Mouse (Mus musculus) heart, postnatal 0 days (tissue): Measurements from ENCODE around the gene Gpatch2.

Experiments
- CTCF ChIP-seq: IDR thresholded peaks from 2 replicates; pipeline ENCODE4 v1.5.1; 2016; ENCODE audit warnings: antibody characterized with exemption, control low read depth, low read depth
- EP300 ChIP-seq: IDR thresholded peaks from 2 replicates; pipeline ENCODE4 v1.6.1; 2016; ENCODE audit warnings: antibody characterized with exemption, low read depth

- no peak for TF ChIP-seq CTCF
- TF ChIP-seq EP300, result no peak
Observed at GRCm38 (mm10) chr1:187210736-187211135, 4.6 kb upstream of the Gpatch2 start.
